ENCODE assay signal across 8 mouse cellular contexts in the genomic region with DNA sequence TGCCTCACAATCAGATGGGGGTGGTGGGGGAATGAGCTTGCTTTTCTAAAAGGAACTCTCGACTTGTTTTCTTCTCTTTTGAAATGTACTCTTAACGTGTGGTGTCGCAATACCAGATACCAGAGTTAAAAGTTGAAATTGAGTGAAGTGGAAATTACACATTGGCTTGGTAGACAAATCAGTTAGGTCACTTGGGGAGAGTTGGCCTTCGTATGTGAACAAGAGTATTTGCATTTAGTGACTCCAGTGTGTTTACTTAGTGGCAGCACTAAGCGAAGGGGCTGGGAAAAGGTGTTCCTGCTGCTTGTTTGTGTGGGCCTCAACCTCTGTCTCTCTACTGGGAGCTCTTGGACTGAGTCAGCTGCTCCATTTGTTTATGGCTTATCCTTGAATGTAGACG. TPM values are rescaled to one million over a fixed set of nuclear protein-coding genes. Genes with fewer than 3 reads are reported as not detected.
DNase-seq lines count a peak whose midpoint lies in the region; ATAC-seq and TF ChIP-seq lines count a peak whose summit lies in the region.

No protein-coding gene starts in this region.

- H3K4me2 ChIP-seq in CH12.LX (ENCODE audit: insufficient read depth, low read depth, poor library complexity, severe bottlenecking), result peak overlapping the region; percentile 78
- H3K4me2 ChIP-seq in heart, embryonic 16.5 days (ENCODE audit: low read depth, low read length), result peak overlapping the region; percentile 88
- H3K4me2 ChIP-seq in lung, embryonic 14.5 days, result peak overlapping the region; percentile 82
- H3K4me2 ChIP-seq in stomach, postnatal 0 days (replicated peaks; ENCODE audit: low read depth), result peak overlapping the region; percentile 84

- no peak for ATAC-seq in heart, embryonic 16.5 days (replicated peaks; ENCODE audit: extremely low read depth, insufficient read depth, low FRiP score)
- peak; percentile 16; the same call in 1 of the 2 replicates for ATAC-seq in lung, embryonic 14.5 days (ENCODE audit: insufficient read depth)
- peak; percentile 87 for ATAC-seq in stomach, postnatal 0 days (ENCODE audit: low FRiP score, low TSS enrichment)

- peak overlapping the region; percentile 83 to 99 (median 97) for H3K4me3 ChIP-seq in CH12.LX (replicated peaks in 1 of 3; ENCODE audit: low read depth in 2 of 3, low read length in 2 of 3, poor library complexity in 1 of 3)
- peak overlapping the region; percentile 68 to 81 for H3K4me3 ChIP-seq in MEL (ENCODE audit: control insufficient read depth in 1 of 2, insufficient read depth in 1 of 2, low read depth in 2 of 2, low read length in 2 of 2)
- peak overlapping the region; percentile 79 for H3K4me3 ChIP-seq in heart, embryonic 16.5 days (ENCODE audit: low read length)
- H3K4me3 ChIP-seq in lung, embryonic 14.5 days (ENCODE audit: low read depth, low read length), result peak overlapping the region; percentile 98
- H3K4me3 ChIP-seq in stomach, postnatal 0 days (ENCODE audit: low read depth, low read length), result peak overlapping the region; percentile 90

- dilution Hi-C loops in CH12.LX (cut with MboI; ENCODE audit: extremely low pct_ligation_motif_present, extremely low pct_unique_long_range_greater_than_20kb, low sequenced_read_pairs), result no loop called here

- in situ Hi-C loops in CH12.LX (cut with MboI; ENCODE audit: low pct_ligation_motif_present, low pct_unique_long_range_greater_than_20kb, low sequenced_read_pairs), result loop anchor here (5.0 kb wide), 1 partner anchor 79 kb away; no protein-coding TSS in a partner anchor

- H3K27ac ChIP-seq in CH12.LX (ENCODE audit: insufficient read depth, low read depth) (no peak overlapping the region), MEL (ENCODE audit: control insufficient read depth, low read depth, low read length) (no peak overlapping the region)
- no peak overlapping the region for H3K27ac ChIP-seq in heart, embryonic 16.5 days (ENCODE audit: low read length)
- peak overlapping the region; percentile 25; the same call in 1 of the 2 replicates for H3K27ac ChIP-seq in lung, embryonic 14.5 days (ENCODE audit: low read depth)
- peak overlapping the region; percentile 95 for H3K27ac ChIP-seq in stomach, postnatal 0 days (replicated peaks)

- H3K27me3 ChIP-seq in CH12.LX (replicated peaks) (no peaks in the 10 kb centered on the region), MEL (ENCODE audit: control insufficient read depth in 1 of 2, insufficient read depth in 2 of 2, low read length in 2 of 2) (no peaks in the 10 kb centered on the region)
- H3K27me3 ChIP-seq in heart, embryonic 16.5 days (ENCODE audit: control insufficient read depth, insufficient read depth, low read length), result no peaks in the 10 kb centered on the region
- H3K27me3 ChIP-seq in lung, embryonic 14.5 days (ENCODE audit: insufficient read depth, low read length), result no peaks in the 10 kb centered on the region
- H3K27me3 ChIP-seq in stomach, postnatal 0 days (ENCODE audit: control insufficient read depth, insufficient read depth, low read length), result no peaks in the 10 kb centered on the region

- TF ChIP-seq POLR2A in CH12.LX (IDR thresholded peaks at IDR 0.05; ENCODE audit: low read depth, low read length) (no peak), MEL (IDR thresholded peaks at IDR 0.05; ENCODE audit: control insufficient read depth in 1 of 2, insufficient read depth in 1 of 2, low read depth in 1 of 2, low read length in 2 of 2, poor library complexity in 1 of 2) (no peak)

- peaks cover 21% of the 10 kb centered on the region for H3K79me2 ChIP-seq in CH12.LX (replicated peaks; ENCODE audit: control insufficient read depth, extremely low read depth, insufficient read depth, poor library complexity, severe bottlenecking)
- H3K79me2 ChIP-seq in MEL (ENCODE audit: control insufficient read depth, insufficient read depth, low read length, poor library complexity), result peaks cover 21% of the 10 kb centered on the region

- DNase-seq in CH12.LX (ENCODE audit: extremely low read depth) (no peak), MEL (ENCODE audit: low read depth, low spot score) (peak; percentile 53)
- DNase-seq in lung, embryonic 14.5 days, result peak; percentile 49
- peak; percentile 59 for DNase-seq in stomach, postnatal 0 days (ENCODE audit: low spot score)
- DNase-seq in layer of hippocampus, adult 11-12 months (ENCODE audit: low spot score), result no peak
- DNase-seq in right cerebral cortex, postnatal 14 days, result no peak
- no peak for DNase-seq in gastrocnemius, postnatal 14 days

- H3K36me3 ChIP-seq in CH12.LX (replicated peaks in 1 of 2; ENCODE audit: control insufficient read depth in 1 of 2, insufficient read depth in 1 of 2, low read length in 1 of 2) (peaks cover 0 to 11% of the 10 kb centered on the region in 2 experiments), MEL (ENCODE audit: control insufficient read depth in 1 of 2, insufficient read depth in 2 of 2, low read length in 2 of 2) (peaks cover 0 to 9% of the 10 kb centered on the region in 2 experiments; a peak in 2 of 4 replicates)
- no peaks in the 10 kb centered on the region for H3K36me3 ChIP-seq in heart, embryonic 16.5 days (ENCODE audit: control insufficient read depth, insufficient read depth)
- H3K36me3 ChIP-seq in lung, embryonic 14.5 days (ENCODE audit: insufficient read depth), result no peaks in the 10 kb centered on the region
- no peaks in the 10 kb centered on the region for H3K36me3 ChIP-seq in stomach, postnatal 0 days (ENCODE audit: control insufficient read depth, insufficient read depth, low read length)

- WGBS in heart, embryonic 16.5 days, result 17% methylated on average over 6 of the region's 6 CpGs
- WGBS in lung, embryonic 14.5 days, result 8% methylated on average over 6 of the region's 6 CpGs
- WGBS in stomach, postnatal 0 days, result 7% methylated on average over 6 of the region's 6 CpGs

- no peaks in the 10 kb centered on the region for H3K9me3 ChIP-seq in CH12.LX (replicated peaks; ENCODE audit: low read length)
- H3K9me3 ChIP-seq in MEL (replicated peaks; ENCODE audit: insufficient read depth, low read length), result no peaks in the 10 kb centered on the region
- H3K9me3 ChIP-seq in heart, embryonic 16.5 days (replicated peaks; ENCODE audit: control insufficient read depth, low read length), result no peaks in the 10 kb centered on the region
- no peaks in the 10 kb centered on the region for H3K9me3 ChIP-seq in lung, embryonic 14.5 days (ENCODE audit: low read depth, low read length)
- no peaks in the 10 kb centered on the region for H3K9me3 ChIP-seq in stomach, postnatal 0 days (ENCODE audit: control insufficient read depth, low read length)

- intact Hi-C loops in gastrocnemius, postnatal 14 days (cut with DNase I; ENCODE audit: low total_unique reads), result loop anchor here (2.0 kb wide), 1 partner anchor 37 kb away; no protein-coding TSS in a partner anchor

- TF ChIP-seq EP300 in CH12.LX (IDR thresholded peaks at IDR 0.05; ENCODE audit: low read length) (no peak), MEL (IDR thresholded peaks at IDR 0.05; ENCODE audit: low read depth in 1 of 2, low read length in 2 of 2) (no peak; a peak in 1 of 4 replicates)
- no peak for TF ChIP-seq EP300 in stomach, postnatal 0 days (optimal IDR thresholded peaks at IDR 0.05)

- H3K4me1 ChIP-seq in CH12.LX (ENCODE audit: control insufficient read depth in 1 of 2, insufficient read depth in 2 of 2) (peaks cover 3 to 20% of the 10 kb centered on the region in 2 experiments; a peak in 3 of 4 replicates), MEL (ENCODE audit: control insufficient read depth in 1 of 2, insufficient read depth in 2 of 2, low read length in 2 of 2) (peaks cover 5 to 6% of the 10 kb centered on the region in 2 experiments; a peak in 3 of 4 replicates)
- H3K4me1 ChIP-seq in heart, embryonic 16.5 days (ENCODE audit: control insufficient read depth, insufficient read depth, low read length), result peaks cover 13% of the 10 kb centered on the region
- H3K4me1 ChIP-seq in lung, embryonic 14.5 days (ENCODE audit: insufficient read depth), result peaks cover 10% of the 10 kb centered on the region
- peaks cover 5% of the 10 kb centered on the region for H3K4me1 ChIP-seq in stomach, postnatal 0 days (replicated peaks; ENCODE audit: control insufficient read depth, insufficient read depth)

- TF ChIP-seq CTCF in CH12.LX (conservative IDR thresholded peaks at IDR 0.05 in 1 of 2, IDR thresholded peaks at IDR 0.05 in 1 of 2; ENCODE audit: low read depth in 2 of 2, low read length in 2 of 2), result no peak
- no peak for TF ChIP-seq CTCF in MEL (IDR thresholded peaks at IDR 0.05 in 2 of 3, conservative IDR thresholded peaks at IDR 0.05 in 1 of 3; ENCODE audit: control insufficient read depth in 1 of 3, insufficient read depth in 1 of 3, low read depth in 2 of 3, low read length in 3 of 3, poor library complexity in 1 of 3, severe bottlenecking in 1 of 3)
- no peak for TF ChIP-seq CTCF in lung, embryonic 14.5 days (IDR thresholded peaks at IDR 0.05; ENCODE audit: low read depth)
- TF ChIP-seq CTCF in stomach, postnatal 0 days (IDR thresholded peaks at IDR 0.05; ENCODE audit: low read depth), result no peak

- TF ChIP-seq RAD21 in CH12.LX (IDR thresholded peaks at IDR 0.05; ENCODE audit: low read depth, low read length), result no peak
- no peak for TF ChIP-seq RAD21 in MEL (IDR thresholded peaks at IDR 0.05; ENCODE audit: low read depth, low read length)

- peak overlapping the region; percentile 88 for H3K9ac ChIP-seq in CH12.LX (ENCODE audit: insufficient read depth, low read depth)
- peak overlapping the region; percentile 86 for H3K9ac ChIP-seq in MEL (ENCODE audit: control insufficient read depth, low read depth, low read length, poor library complexity, severe bottlenecking)
- peak overlapping the region; percentile 83 for H3K9ac ChIP-seq in heart, embryonic 16.5 days (ENCODE audit: low read length)
- peak overlapping the region; percentile 87 for H3K9ac ChIP-seq in lung, embryonic 14.5 days
- peak overlapping the region; percentile 86 for H3K9ac ChIP-seq in stomach, postnatal 0 days (ENCODE audit: low read length)

RNA-seq across cellular contexts. Expression of gene D230025D16Rik, which starts 1.0 kb away (rescaled TPM):
- total RNA-seq in CH12.LX (2012; rRNA removed) (10.7 and 11.9 TPM in 2 replicates), CH12.LX (2014; rRNA removed) (19.2 and 21.5 TPM in 2 replicates), MEL (2012; rRNA removed) (16.0 and 18.3 TPM in 2 replicates)
- polyA plus RNA-seq in CH12.LX (2012; ENCODE audit: insufficient read length, low read depth) (13.5 and 14.0 TPM in 2 replicates), MEL (2012; ENCODE audit: insufficient read depth in 1 of 2, insufficient read length in 2 of 2, low read depth in 1 of 2, low replicate concordance in 2 of 2, missing spikeins in 1 of 2) (10 to 100 TPM in 1 of 2 experiments, not detected in 1; 22.4 TPM)
- 20.8 and 22.5 TPM in 2 replicates for polyA plus RNA-seq in heart, embryonic 16.5 days (2015; fragmentation: Nextera tagmentation; extraction: Ambion mirVana)
- polyA plus RNA-seq in lung, embryonic 14.5 days (2014; fragmentation: Nextera tagmentation; extraction: Ambion mirVana), result 35.4 and 36.1 TPM in 2 replicates
- 19.1 and 21.5 TPM in 2 replicates for polyA plus RNA-seq in stomach, postnatal 0 days (2015; fragmentation: Nextera tagmentation; extraction: Ambion mirVana)
- 10 to 100 TPM; 14.6 to 18.7 TPM for total RNA-seq in gastrocnemius, postnatal 14 days (2021)

RNA-seq across cellular contexts. Expression of gene B3gnt9, which starts 29.0 kb away (rescaled TPM):
- total RNA-seq in CH12.LX (2012; rRNA removed), result 4.0 and 4.1 TPM in 2 replicates
- 0.66 and 0.78 TPM in 2 replicates for total RNA-seq in CH12.LX (2014; rRNA removed)
- polyA plus RNA-seq in CH12.LX (2012; ENCODE audit: insufficient read length, low read depth), result 0.57 and 0.91 TPM in 2 replicates
- 2.7 and 2.8 TPM in 2 replicates for total RNA-seq in MEL (2012; rRNA removed)
- 1 to 10 TPM in 1 of 2 experiments, not detected in 1; 4.7 TPM for polyA plus RNA-seq in MEL (2012; ENCODE audit: insufficient read depth in 1 of 2, insufficient read length in 2 of 2, low read depth in 1 of 2, low replicate concordance in 2 of 2, missing spikeins in 1 of 2)
- polyA plus RNA-seq in heart, embryonic 16.5 days (2015; fragmentation: Nextera tagmentation; extraction: Ambion mirVana), result 12.7 and 13.1 TPM in 2 replicates
- 17.4 and 21.2 TPM in 2 replicates for polyA plus RNA-seq in lung, embryonic 14.5 days (2014; fragmentation: Nextera tagmentation; extraction: Ambion mirVana)
- 14.7 and 15.4 TPM in 2 replicates for polyA plus RNA-seq in stomach, postnatal 0 days (2015; fragmentation: Nextera tagmentation; extraction: Ambion mirVana)
- 1 to 10 TPM; 5.1 to 6.1 TPM for total RNA-seq in gastrocnemius, postnatal 14 days (2021)

RNA-seq across cellular contexts. Expression of gene Tradd, which starts 38.5 kb away (rescaled TPM):
- total RNA-seq in CH12.LX (2012; rRNA removed), result 30.8 and 31.0 TPM in 2 replicates
- 20.4 and 20.7 TPM in 2 replicates for total RNA-seq in CH12.LX (2014; rRNA removed)
- 18.6 and 24.3 TPM in 2 replicates for polyA plus RNA-seq in CH12.LX (2012; ENCODE audit: insufficient read length, low read depth)
- 29.0 and 31.0 TPM in 2 replicates for total RNA-seq in MEL (2012; rRNA removed)
- polyA plus RNA-seq in MEL (2012; ENCODE audit: insufficient read depth in 1 of 2, insufficient read length in 2 of 2, low read depth in 1 of 2, low replicate concordance in 2 of 2, missing spikeins in 1 of 2), result 10 to 100 TPM in 1 of 2 experiments, not detected in 1; 33.5 TPM
- 20.3 and 25.4 TPM in 2 replicates for polyA plus RNA-seq in heart, embryonic 16.5 days (2015; fragmentation: Nextera tagmentation; extraction: Ambion mirVana)
- polyA plus RNA-seq in lung, embryonic 14.5 days (2014; fragmentation: Nextera tagmentation; extraction: Ambion mirVana), result 24.3 and 26.1 TPM in 2 replicates
- polyA plus RNA-seq in stomach, postnatal 0 days (2015; fragmentation: Nextera tagmentation; extraction: Ambion mirVana), result 28.6 and 30.5 TPM in 2 replicates
- total RNA-seq in gastrocnemius, postnatal 14 days (2021), result 1 to 10 TPM; 2.8 to 3.9 TPM

RNA-seq across cellular contexts. Expression of gene Fbxl8, which starts 38.5 kb away (rescaled TPM):
- total RNA-seq in CH12.LX (2012; rRNA removed) (8.6 and 10.5 TPM in 2 replicates), CH12.LX (2014; rRNA removed) (4.6 and 5.2 TPM in 2 replicates), MEL (2012; rRNA removed) (4.1 and 4.8 TPM in 2 replicates)
- polyA plus RNA-seq in CH12.LX (2012; ENCODE audit: insufficient read length, low read depth) (5.4 and 5.9 TPM in 2 replicates), MEL (2012; ENCODE audit: insufficient read depth in 1 of 2, insufficient read length in 2 of 2, low read depth in 1 of 2, low replicate concordance in 2 of 2, missing spikeins in 1 of 2) (1 to 10 TPM in 1 of 2 experiments, not detected in 1; 7.2 TPM)
- 4.5 and 5.0 TPM in 2 replicates for polyA plus RNA-seq in heart, embryonic 16.5 days (2015; fragmentation: Nextera tagmentation; extraction: Ambion mirVana)
- 3.8 and 4.6 TPM in 2 replicates for polyA plus RNA-seq in lung, embryonic 14.5 days (2014; fragmentation: Nextera tagmentation; extraction: Ambion mirVana)
- polyA plus RNA-seq in stomach, postnatal 0 days (2015; fragmentation: Nextera tagmentation; extraction: Ambion mirVana), result 3.5 and 3.7 TPM in 2 replicates
- total RNA-seq in gastrocnemius, postnatal 14 days (2021), result 1 to 10 TPM; 1.3 TPM

RNA-seq across cellular contexts. Expression of gene Hsf4, which starts 43.7 kb away (rescaled TPM):
- total RNA-seq in CH12.LX (2012; rRNA removed), result 0.08 TPM in 1 of 2 replicates, not detected in the other
- total RNA-seq in CH12.LX (2014; rRNA removed), result not detected in 2 replicates
- polyA plus RNA-seq in CH12.LX (2012; ENCODE audit: insufficient read length, low read depth), result not detected in 2 replicates
- total RNA-seq in MEL (2012; rRNA removed), result 1.4 and 1.7 TPM in 2 replicates
- 1 to 10 TPM in 1 of 2 experiments, not detected in 1; 7.1 TPM for polyA plus RNA-seq in MEL (2012; ENCODE audit: insufficient read depth in 1 of 2, insufficient read length in 2 of 2, low read depth in 1 of 2, low replicate concordance in 2 of 2, missing spikeins in 1 of 2)
- 0.27 and 0.29 TPM in 2 replicates for polyA plus RNA-seq in heart, embryonic 16.5 days (2015; fragmentation: Nextera tagmentation; extraction: Ambion mirVana)
- 0.33 and 0.34 TPM in 2 replicates for polyA plus RNA-seq in lung, embryonic 14.5 days (2014; fragmentation: Nextera tagmentation; extraction: Ambion mirVana)
- polyA plus RNA-seq in stomach, postnatal 0 days (2015; fragmentation: Nextera tagmentation; extraction: Ambion mirVana), result 0.23 and 0.34 TPM in 2 replicates
- total RNA-seq in gastrocnemius, postnatal 14 days (2021), result 1 to 10 TPM in 1 of 2 experiments, under 1 TPM in 1; 0.95 to 1.4 TPM

Comparison
In these comparisons a context has a peak if more than half of its experiments do, and no peak if none do; other contexts are left out.
1. DNase-seq: peak in MEL (single experiment), lung, embryonic 14.5 days (single experiment) and stomach, postnatal 0 days (single experiment); none in CH12.LX (single experiment), layer of hippocampus, adult 11-12 months (single experiment), right cerebral cortex, postnatal 14 days (single experiment) and gastrocnemius, postnatal 14 days (single experiment).
2. H3K27ac ChIP-seq: peak in lung, embryonic 14.5 days (single experiment) and stomach, postnatal 0 days (single experiment); none in CH12.LX (single experiment), MEL (single experiment) and heart, embryonic 16.5 days (single experiment).
3. Of the 35 proteins assayed by ChIP-seq in both MEL and CH12.LX: peak only in MEL: MXI1 and SIN3A; only in CH12.LX: none; in both: none; in neither: 33.
4. Peak in every context shown above with its lines, with median percentiles within 50 percentile points of each other: H3K4me2 ChIP-seq, H3K4me3 ChIP-seq and H3K9ac ChIP-seq.